Mouse (Mus musculus): ENCODE data around the gene Rprd1b.

The Rprd1b gene

DNA sequence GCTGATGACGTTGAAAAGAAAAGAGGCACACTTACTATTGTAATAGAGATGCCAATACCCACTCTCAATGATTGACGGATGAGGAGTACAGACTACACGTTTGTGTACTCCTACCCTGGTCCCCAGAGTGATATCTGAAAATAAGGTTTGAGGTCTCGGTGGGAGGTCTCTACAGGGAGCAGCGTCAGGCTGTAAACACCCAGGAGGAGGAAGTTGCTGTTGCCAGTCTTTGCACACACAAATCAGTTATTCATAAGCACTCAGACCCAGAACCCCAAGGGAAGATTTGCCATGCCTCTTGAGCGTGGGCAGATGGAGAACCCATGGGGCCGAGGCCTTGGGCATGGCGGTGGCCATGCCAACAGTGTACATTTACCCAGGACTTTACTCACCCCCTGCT is 56.2 kb downstream of the Rprd1b start:
- no peak for DNase-seq

DNA sequence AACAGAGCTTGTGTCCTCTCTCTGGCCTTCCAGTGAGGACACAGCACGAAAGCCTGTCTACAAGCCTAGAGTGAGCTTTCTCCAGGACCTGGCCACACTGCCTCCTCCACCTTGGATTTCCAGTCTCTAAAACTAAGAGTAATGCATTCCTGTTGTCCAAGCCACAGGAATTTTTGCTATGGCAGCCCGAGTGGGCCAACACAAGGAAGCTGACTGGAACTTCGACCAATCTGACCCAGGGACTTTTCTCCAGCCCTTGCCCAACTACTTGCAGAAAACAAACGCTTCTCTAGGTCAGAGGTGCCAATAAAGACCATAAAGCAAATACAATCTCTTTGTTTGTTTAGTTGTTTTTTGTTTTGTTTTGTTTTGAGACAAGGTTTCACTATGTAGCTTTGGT is 61.8 kb downstream of the Rprd1b start:
- DNase-seq = no peak

- DNase-seq = peak; percentile 19
These were observed 65.0 kb downstream of the Rprd1b start for GRCm38 (mm10) chr2:158093345-158093744.

DNA sequence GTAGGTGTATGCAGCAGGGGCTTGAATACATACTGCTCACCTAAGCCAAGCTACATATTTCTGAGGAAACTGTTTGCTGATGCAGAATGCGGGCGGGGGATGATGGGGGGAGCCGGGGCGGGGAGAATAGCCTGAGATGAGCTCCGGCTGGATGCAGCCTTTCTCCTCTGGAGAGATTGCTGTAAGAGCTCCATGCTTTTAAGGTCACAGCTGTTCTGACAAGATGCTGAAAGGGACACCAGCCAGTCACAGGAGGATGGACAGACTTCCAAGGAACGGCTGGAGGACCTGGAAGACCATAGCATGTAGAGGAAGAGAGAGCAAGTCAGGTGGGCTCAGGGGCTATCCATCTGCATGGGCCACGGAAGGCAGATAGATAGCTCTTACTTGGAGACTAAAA is 66.0 kb downstream of the Rprd1b start:
- DNase-seq = no peak

DNA sequence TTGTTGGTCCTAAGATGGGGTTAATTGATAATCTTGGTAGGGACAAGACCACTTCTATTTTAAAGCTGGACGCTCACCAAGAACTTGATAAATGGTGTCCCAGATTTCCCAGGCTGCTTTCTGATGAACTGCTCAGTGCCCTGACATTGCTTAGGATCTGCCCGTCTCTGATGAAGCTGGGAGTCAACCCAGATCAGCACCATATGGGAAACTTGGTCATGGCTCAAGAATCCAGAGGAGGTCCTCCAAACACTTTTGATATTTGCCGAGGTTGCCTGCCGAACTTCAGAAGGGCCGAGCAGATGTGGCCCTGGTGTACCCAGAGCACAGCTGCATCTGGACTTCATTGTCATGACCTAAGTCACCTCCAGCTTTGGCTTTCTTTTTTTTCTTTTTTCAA is 66.5 kb downstream of the Rprd1b start:
- DNase-seq = no peak

- DNase-seq = no peak
These were observed 68.8 kb downstream of the Rprd1b start for GRCm38 (mm10) chr2:158097071-158097470.

DNA sequence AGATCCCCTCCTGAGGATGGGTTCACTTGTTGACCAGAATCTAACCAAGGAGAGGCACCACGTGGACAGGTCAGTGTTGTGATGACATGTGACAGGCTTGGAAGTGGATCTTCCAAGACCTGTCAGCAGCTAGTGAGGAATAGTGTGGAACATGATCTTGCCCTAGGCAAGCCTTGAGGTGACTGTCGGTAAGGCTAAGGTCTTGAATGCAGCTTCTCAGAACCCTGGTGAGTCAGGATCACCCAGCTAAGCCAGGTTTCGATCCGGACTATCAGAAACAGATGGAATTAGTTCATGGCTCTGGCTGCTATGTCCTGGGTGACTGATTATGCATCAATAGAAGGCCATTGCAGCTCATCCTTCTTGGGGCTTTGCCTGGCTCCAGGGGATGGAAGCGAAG is 70.4 kb downstream of the Rprd1b start:
- no peak for DNase-seq

- no peak for DNase-seq
These were observed 71.2 kb downstream of the Rprd1b start for GRCm38 (mm10) chr2:158099537-158099936.

DNA sequence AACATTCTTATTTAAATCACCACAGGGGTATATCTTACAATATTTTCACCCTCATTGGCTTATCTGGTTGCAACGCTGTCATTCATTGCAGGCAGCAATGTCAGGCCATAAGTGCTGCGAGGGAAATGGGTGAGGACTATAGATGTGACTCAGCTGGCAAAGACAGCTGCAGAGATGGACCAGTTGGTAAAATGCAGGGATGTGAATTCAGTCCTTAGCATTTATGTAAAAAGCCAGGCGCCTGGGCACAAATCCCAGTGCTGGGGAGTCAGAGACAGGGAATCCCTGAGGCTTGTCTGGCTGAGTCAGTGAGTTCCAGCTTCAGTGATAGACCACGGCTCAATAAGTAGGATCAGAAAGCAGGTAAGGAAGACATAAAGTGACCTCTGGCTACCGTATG is 73.5 kb downstream of the Rprd1b start:
- peak; percentile 46 for DNase-seq

- no peak for DNase-seq
These were observed 76.7 kb downstream of the Rprd1b start for GRCm38 (mm10) chr2:158104966-158105365.

GRCm38 (mm10) chr2:158105605-158106004 is 77.3 kb downstream of the Rprd1b start:
- no peak for DNase-seq

GRCm38 (mm10) chr2:158106947-158107587 is 78.8 kb downstream of the Rprd1b start:
- DNase-seq = no peak

DNA sequence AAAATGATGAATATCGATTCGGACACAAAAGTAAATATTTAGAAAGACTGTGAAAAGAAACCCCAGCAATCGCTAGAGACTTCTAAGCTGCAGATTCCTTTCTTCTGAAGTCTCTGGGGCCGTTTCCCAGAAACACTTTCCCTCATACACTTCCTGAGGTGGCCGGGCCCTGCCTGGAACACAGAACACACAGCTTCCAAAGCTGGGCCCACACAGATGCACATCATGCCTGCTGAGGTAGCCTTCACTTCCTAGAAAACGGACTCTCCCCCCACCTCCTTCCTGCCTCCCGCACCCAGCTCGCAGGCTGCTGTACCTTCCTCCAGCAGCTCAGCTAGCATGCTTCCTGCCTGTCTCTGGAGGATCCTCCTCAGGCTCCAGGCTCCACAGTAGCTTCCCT is 81.2 kb downstream of the Rprd1b start:
- no peak for DNase-seq

- DNase-seq = no peak
These were observed 85.4 kb downstream of the Rprd1b start for GRCm38 (mm10) chr2:158113591-158114257.

GRCm38 (mm10) chr2:158114931-158115330 is 86.6 kb downstream of the Rprd1b start:
- no peak for DNase-seq

DNA sequence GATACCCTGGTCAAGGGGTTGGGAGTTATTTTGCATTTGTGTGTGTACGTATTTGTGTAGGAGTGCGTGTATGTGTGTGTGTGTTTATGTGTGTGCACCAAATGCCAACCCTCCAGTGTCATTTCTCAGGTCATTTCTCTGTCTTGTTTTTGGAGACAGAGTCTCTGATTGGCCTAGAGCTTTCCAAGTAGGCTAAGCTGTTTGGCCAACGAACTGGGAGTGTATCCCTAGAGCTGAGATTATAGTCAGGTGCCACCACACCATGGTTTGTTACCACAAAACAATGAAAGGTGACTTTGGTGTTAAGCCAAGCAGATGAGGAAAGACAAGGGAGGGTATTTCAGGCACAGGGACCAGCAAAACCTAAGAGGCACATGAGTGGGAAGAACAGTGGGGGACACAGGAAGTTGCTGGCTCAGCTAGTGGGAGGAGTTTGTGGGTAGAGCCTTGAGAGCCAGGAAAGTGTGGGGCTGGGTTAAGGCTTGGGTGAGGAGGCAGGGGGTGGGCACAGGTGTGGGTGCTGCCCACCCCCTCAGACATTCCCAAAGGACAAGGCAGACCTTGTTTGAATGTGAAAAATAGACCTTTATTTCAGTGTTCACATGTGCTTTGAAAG is 87.6 kb downstream of the Rprd1b start:
- no peak for DNase-seq

- DNase-seq = no peak
These were observed 88.4 kb downstream of the Rprd1b start for GRCm38 (mm10) chr2:158116653-158117052.

DNA sequence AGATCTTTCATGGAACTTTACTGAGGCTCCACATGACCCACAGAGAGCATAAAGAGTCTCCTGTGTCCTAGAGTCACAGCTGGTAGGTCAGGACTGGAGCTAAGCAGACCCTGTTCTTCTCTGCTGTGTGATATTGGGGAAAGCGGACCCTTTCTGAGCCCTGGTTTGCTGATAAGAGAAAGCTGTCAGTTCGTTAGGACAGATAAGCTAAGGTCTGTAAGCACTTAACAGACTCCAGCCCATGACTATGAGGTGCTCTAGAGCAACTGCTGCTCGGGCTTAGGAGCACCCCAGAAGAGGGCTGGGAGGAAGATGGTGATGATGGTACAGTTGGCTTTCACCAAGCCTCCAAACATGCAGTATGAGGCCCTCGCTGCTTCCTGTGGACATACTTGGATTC is 90.8 kb downstream of the Rprd1b start:
- no peak for DNase-seq

GRCm38 (mm10) chr2:158120211-158120610 is 91.9 kb downstream of the Rprd1b start:
- DNase-seq = no peak

DNA sequence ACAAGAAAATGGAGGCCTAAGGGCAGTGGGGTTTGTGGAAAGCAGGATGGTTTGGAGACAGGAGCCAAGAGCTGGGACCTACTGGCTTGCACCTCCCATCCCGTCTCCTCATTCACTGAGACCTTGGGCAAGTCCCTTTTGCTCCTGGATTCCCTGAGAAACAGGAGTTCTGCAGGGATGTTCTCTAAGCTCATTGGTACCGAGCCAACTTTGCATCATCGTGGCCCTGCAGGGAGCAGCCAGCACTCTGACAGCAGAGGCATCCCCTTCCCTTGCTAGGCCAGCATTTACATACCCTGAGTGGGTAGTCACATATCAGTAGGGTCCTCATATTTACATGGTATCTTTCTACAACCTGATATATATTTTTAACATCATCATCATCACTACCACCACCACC is 92.6 kb downstream of the Rprd1b start:
- DNase-seq = no peak

- DNase-seq = no peak
These were observed 93.5 kb downstream of the Rprd1b start for GRCm38 (mm10) chr2:158121645-158122326.

GRCm38 (mm10) chr2:158122814-158123213 is 94.5 kb downstream of the Rprd1b start:
- DNase-seq = no peak

- DNase-seq = no peak
These were observed 98.9 kb downstream of the Rprd1b start for GRCm38 (mm10) chr2:158127245-158127644.

- no peak for DNase-seq
These were observed 99.6 kb downstream of the Rprd1b start for GRCm38 (mm10) chr2:158127872-158128271.
